Mouse (Mus musculus) liver, embryonic 14 days (tissue): ENCODE data around the gene Tspyl1. TPM values are rescaled to one million over a fixed set of nuclear protein-coding genes. Genes with fewer than 3 reads are reported as not detected.

Experiments
- polyA plus RNA-seq: library from polyadenylated mRNA; depleted of rRNA; stranded (reverse); fragments of >200 nt; gene quantifications from 2 replicates; pipeline ENCODE4 v1.2.3, GENCODE M21; 2012; rRNA removed

The Tspyl1 gene
- 10.2 and 12.1 TPM in 2 replicates for polyA plus RNA-seq

DNA sequence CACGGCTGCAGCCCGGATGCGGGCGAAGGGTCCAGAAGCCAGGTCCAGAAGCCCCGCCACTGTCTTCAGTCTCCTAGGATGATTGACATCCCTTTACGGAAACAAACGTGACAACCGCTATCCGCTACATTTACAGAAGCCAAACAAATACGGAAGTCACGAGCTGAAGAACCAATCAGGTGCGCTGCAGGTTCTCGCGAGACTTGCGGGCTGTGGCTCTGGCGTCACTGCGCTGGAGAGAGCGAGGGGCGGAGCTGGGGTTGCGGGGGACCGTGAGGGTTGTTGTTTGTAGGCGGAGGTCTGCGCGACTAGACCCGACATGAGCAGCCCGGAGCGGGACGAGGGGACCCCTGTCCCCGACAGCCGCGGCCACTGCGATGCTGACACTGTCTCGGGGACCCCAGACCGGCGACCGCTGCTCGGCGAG is at the start of gene Tspyl1:
TSS of gene Tspyl1 (plus strand) at position 229 of the 427 bp plus-strand sequence.

DNA sequence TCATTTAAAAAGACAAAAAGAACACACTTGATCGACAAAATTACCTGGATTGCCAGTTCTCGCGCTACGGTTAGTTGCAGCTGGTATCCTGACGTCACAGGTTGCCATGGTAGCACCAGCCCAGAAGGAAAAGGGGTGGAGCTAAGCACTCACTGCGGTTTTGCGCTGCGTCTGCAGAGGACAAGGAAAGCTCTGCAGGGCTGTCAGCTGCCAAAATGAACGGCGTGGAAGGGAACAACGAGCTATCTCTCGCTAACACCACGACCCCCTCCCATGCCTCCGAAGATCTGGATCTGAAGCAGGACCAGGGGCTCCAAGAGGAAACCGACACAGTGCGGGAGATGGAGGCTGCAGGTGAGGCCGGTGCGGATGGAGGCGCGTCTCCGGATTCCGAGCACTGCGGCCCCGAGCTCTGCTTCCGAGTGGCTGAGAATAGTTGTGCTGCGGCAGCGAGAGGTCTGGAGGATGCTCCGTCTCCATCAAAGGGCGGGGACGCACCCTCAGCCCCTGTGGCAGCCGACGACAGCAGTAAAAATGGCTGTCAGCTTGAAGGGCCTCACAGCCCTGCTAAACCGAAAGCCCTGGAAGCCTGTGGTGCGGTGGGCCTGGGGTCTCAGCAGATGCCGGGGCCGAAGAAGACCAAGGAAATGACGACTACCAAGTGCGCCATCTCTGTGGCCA is 15.4 kb downstream of the Tspyl1 start, which contains the start of gene Tspyl4:
TSS of gene Tspyl4 (plus strand) at position 144 of the 681 bp plus-strand sequence.

Other genes starting within 250 kb of the Tspyl1 start
- not detected in 2 replicates for gene Trappc3l, start 244.6 kb upstream of the Tspyl1 start, polyA plus RNA-seq
- gene Calhm4, start 237.9 kb upstream of the Tspyl1 start, polyA plus RNA-seq: not detected in 2 replicates
- 0.01 and 0.02 TPM in 2 replicates for gene Calhm5, start 185.7 kb upstream of the Tspyl1 start, polyA plus RNA-seq
- gene Calhm6, start 154.2 kb upstream of the Tspyl1 start, polyA plus RNA-seq: 0.77 and 1.1 TPM in 2 replicates
- gene Dse, start 74.5 kb upstream of the Tspyl1 start, polyA plus RNA-seq: 2.8 and 3.7 TPM in 2 replicates
- 0.36 and 0.46 TPM in 2 replicates for gene Tspyl4, start 15.3 kb downstream of the Tspyl1 start, polyA plus RNA-seq
- not detected in 2 replicates for gene Col10a1, start 107.8 kb downstream of the Tspyl1 start, polyA plus RNA-seq
- gene Nt5dc1, start 136.4 kb downstream of the Tspyl1 start, polyA plus RNA-seq: 3.3 and 4.1 TPM in 2 replicates
- 0.51 and 0.60 TPM in 2 replicates for gene Frk, start 201.2 kb downstream of the Tspyl1 start, polyA plus RNA-seq